Mouse (Mus musculus) thymus, adult 2 months (tissue): Measurements from ENCODE around the gene Tstd1. TPM values are rescaled to one million over a fixed set of nuclear protein-coding genes. Genes with fewer than 3 reads are reported as not detected.
A peak's percentile ranks its signal among the peaks of the same experiment; 100 is the strongest.

Experiments used
- DNase-seq: peaks from one replicate; pipeline ENCODE4 v3.0.0; 2021
- H3K27ac ChIP-seq: fragments of 200-500 bp; 2 replicates; pipeline ENCODE4 v1.5.1; 2012; ENCODE audit warnings: low read length, control low read depth; ENCODE audit not compliant: control insufficient read depth, insufficient read depth
- H3K27me3 ChIP-seq: fragments of 200-500 bp; 2 replicates; pipeline ENCODE4 v1.6.1; 2012; ENCODE audit warnings: mild to moderate bottlenecking, low read length, moderate library complexity, mixed read lengths; ENCODE audit not compliant: control insufficient read depth, insufficient read depth
- H3K36me3 ChIP-seq: fragments of 200-500 bp; 2 replicates; pipeline ENCODE4 v1.6.1; 2012; ENCODE audit warnings: mild to moderate bottlenecking, low read length, moderate library complexity; ENCODE audit not compliant: control insufficient read depth, insufficient read depth
- H3K4me1 ChIP-seq: fragments of 200-500 bp; replicated peaks from 2 replicates; pipeline ENCODE4 v1.6.1; 2012; ENCODE audit warnings: low read length; ENCODE audit not compliant: control insufficient read depth, insufficient read depth
- H3K4me3 ChIP-seq: fragments of 200-500 bp; 2 replicates; pipeline ENCODE4 v1.5.1; 2012; ENCODE audit warnings: mild to moderate bottlenecking, low read length, control low read depth, moderate library complexity; ENCODE audit not compliant: control insufficient read depth, insufficient read depth
- CTCF ChIP-seq: fragments of 200-500 bp; IDR thresholded peaks from 2 replicates; pipeline ENCODE4 v1.5.1; 2012; ENCODE audit warnings: mild to moderate bottlenecking, control low read depth, low read length, moderate library complexity, borderline replicate concordance; ENCODE audit not compliant: control insufficient read depth, poor library complexity, insufficient read depth; ENCODE audit errors: extremely low read depth
- POLR2A ChIP-seq: fragments of 200-500 bp; IDR thresholded peaks from 2 replicates; pipeline ENCODE4 v1.6.1; 2012; ENCODE audit warnings: mild to moderate bottlenecking, low read length, control low read depth, moderate library complexity; ENCODE audit not compliant: control insufficient read depth, poor library complexity, insufficient read depth; ENCODE audit errors: extremely low read depth
- WGBS: fragments of 180-500 bp; shearing (Covaris S2); methylation state at CpG from one replicate; pipeline ENCODE4 v1.1.7; 2018; 5-methylcytosine and 5-hydroxymethylcytosine counted together
- polyA plus RNA-seq: library from polyadenylated mRNA; depleted of rRNA; stranded (reverse); fragments of >200 nt; gene quantifications from 2 replicates; pipeline ENCODE4 v1.2.3, GENCODE M21; 2012

The Tstd1 gene
- polyA plus RNA-seq, 1 experiment: 6.1 TPM

- H3K27me3 ChIP-seq: no peaks in the 10 kb centered on the region
- DNase-seq: peak; percentile 51
- H3K27ac ChIP-seq: peak overlapping the region; percentile 71
- peaks cover 29% of the 10 kb centered on the region for H3K36me3 ChIP-seq
- under 1% methylated on average over 20 of the region's 20 CpGs for WGBS
- peaks cover 6% of the 10 kb centered on the region for H3K4me1 ChIP-seq
- peak overlapping the region; percentile 90 for H3K4me3 ChIP-seq
- no peak; the same call in 1 of the 2 replicates for TF ChIP-seq CTCF
- 0 out of 2 replicates have a peak, but pooled peaks have one; percentile 24 for TF ChIP-seq POLR2A
These were observed 6.7 kb upstream of the Tstd1 start for GRCm38 (mm10) chr1:171412001-171412441.

- Histone ChIP-seq H3K4me1 (peaks cover 6% of the 10 kb centered on the region), H3K27ac (no peak overlapping the region; the same call in 1 of the 2 replicates), H3K27me3 (no peaks in the 10 kb centered on the region), H3K4me3 (0 out of 2 replicates have a peak overlapping the region, but pooled peaks have one; percentile 11), H3K36me3 (peaks cover 29% of the 10 kb centered on the region)
- no peak for DNase-seq
- WGBS: 51% methylated on average over 3 of the region's 3 CpGs
- TF ChIP-seq CTCF (no peak), POLR2A (no peak)
These were observed 6.2 kb upstream of the Tstd1 start for GRCm38 (mm10) chr1:171412446-171412845.

- 92% methylated on average over 8 of the region's 8 CpGs for WGBS
- no peaks in the 10 kb centered on the region for H3K27me3 ChIP-seq
- TF ChIP-seq POLR2A: no peak
- no peak for TF ChIP-seq CTCF
- H3K27ac ChIP-seq: no peak overlapping the region
- no peak overlapping the region for H3K4me3 ChIP-seq
- peaks cover 35% of the 10 kb centered on the region for H3K36me3 ChIP-seq
- DNase-seq: no peak
- peaks cover 6% of the 10 kb centered on the region for H3K4me1 ChIP-seq
These were observed 5.1 kb upstream of the Tstd1 start for GRCm38 (mm10) chr1:171413608-171414007.

- H3K4me1 ChIP-seq: no peaks in the 10 kb centered on the region
- 94% methylated on average over 12 of the region's 12 CpGs for WGBS
- H3K27me3 ChIP-seq: no peaks in the 10 kb centered on the region
- H3K4me3 ChIP-seq: no peak overlapping the region
- no peak for DNase-seq
- peaks cover 50% of the 10 kb centered on the region for H3K36me3 ChIP-seq
- no peak overlapping the region for H3K27ac ChIP-seq
- TF ChIP-seq CTCF: no peak
- TF ChIP-seq POLR2A: no peak
These were observed 715 bp downstream of the Tstd1 start for GRCm38 (mm10) chr1:171419291-171419882.

GRCm38 (mm10) chr1:171419905-171420304 is 1.2 kb downstream of the Tstd1 start:
- H3K4me1 ChIP-seq: no peaks in the 10 kb centered on the region
- TF ChIP-seq POLR2A: no peak
- TF ChIP-seq CTCF: no peak
- H3K4me3 ChIP-seq: no peak overlapping the region
- H3K36me3 ChIP-seq: peaks cover 50% of the 10 kb centered on the region
- H3K27ac ChIP-seq: no peak overlapping the region
- 95% methylated on average over 5 of the region's 5 CpGs for WGBS
- no peak for DNase-seq
- H3K27me3 ChIP-seq: no peaks in the 10 kb centered on the region

GRCm38 (mm10) chr1:171422504-171423095 is 3.9 kb downstream of the Tstd1 start:
- TF ChIP-seq POLR2A (no peak), CTCF (no peak)
- H3K27me3 ChIP-seq: no peaks in the 10 kb centered on the region
- no peaks in the 10 kb centered on the region for H3K4me1 ChIP-seq
- 92% methylated on average over 8 of the region's 8 CpGs for WGBS
- no peak for DNase-seq
- no peak overlapping the region for H3K27ac ChIP-seq
- no peak overlapping the region for H3K4me3 ChIP-seq
- peaks cover 25% of the 10 kb centered on the region for H3K36me3 ChIP-seq
